Mouse (Mus musculus) brain, embryonic 14.5 days (tissue): ENCODE data around the gene Ezh2.

ENCODE experiments used
- CTCF ChIP-seq: fragments of 200-500 bp; IDR thresholded peaks from 2 replicates; pipeline ENCODE4 v1.5.1; 2012; ENCODE audit warnings: inconsistent platforms, mild to moderate bottlenecking, moderate library complexity, borderline replicate concordance; ENCODE audit not compliant: insufficient read depth, insufficient read length; ENCODE audit errors: extremely low read depth
- POLR2A ChIP-seq: fragments of 200-500 bp; IDR thresholded peaks from 2 replicates; pipeline ENCODE4 v1.6.1; 2012; ENCODE audit warnings: mild to moderate bottlenecking, inconsistent platforms, borderline replicate concordance; ENCODE audit not compliant: poor library complexity, insufficient read depth, insufficient read length, severe bottlenecking; ENCODE audit errors: extremely low read depth

GRCm38 (mm10) chr6:47594926-47595623 is at the start of gene Ezh2:
- TF ChIP-seq POLR2A (peak; percentile 91), CTCF (no peak)
